Mouse (Mus musculus) monocyte, adult 5-6 weeks (primary cell): ENCODE results near the gene March7. TPM values are rescaled to one million over a fixed set of nuclear protein-coding genes. Genes with fewer than 3 reads are reported as not detected.

Experiments
- ATAC-seq: fragments of 153-309, 156-312 bp; replicated peaks from 2 replicates; pipeline ENCODE4 v1.8.0; 2017; ENCODE audit warnings: mild to moderate bottlenecking; ENCODE audit not compliant: low TSS enrichment, insufficient number of reproducible peaks, severe bottlenecking, poor library complexity, low FRiP score
- total RNA-seq: library from RNA; stranded (forward); fragments of 200-1000, 200-491, 200-594 nt; gene quantifications from 3 replicates; pipeline ENCODE4 v1.2.3, GENCODE M21; 2017

March7 gene
- total RNA-seq, 1 experiment from 2014 or later, result 306 TPM

DNA sequence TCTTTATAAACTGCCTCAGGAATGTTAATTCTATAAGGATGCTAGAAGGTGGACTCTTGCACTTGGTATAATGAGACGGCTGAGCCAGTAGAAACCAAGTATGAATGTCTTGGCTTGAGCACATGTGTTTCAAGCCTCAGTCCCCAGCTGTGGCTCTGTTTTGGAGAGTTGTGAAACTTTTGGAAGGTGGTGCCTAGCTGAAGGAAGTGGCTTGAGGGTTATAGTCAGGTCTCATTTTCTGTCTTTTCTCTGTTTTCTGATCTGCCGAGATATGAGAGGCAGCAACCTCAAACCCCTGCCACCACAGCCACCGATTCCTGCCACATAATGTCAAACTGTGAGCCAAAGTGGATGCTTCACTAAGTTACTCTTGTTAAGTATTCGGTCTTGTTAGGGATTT lies 68.9 kb downstream of the March7 start:
- no peak for ATAC-seq

DNA sequence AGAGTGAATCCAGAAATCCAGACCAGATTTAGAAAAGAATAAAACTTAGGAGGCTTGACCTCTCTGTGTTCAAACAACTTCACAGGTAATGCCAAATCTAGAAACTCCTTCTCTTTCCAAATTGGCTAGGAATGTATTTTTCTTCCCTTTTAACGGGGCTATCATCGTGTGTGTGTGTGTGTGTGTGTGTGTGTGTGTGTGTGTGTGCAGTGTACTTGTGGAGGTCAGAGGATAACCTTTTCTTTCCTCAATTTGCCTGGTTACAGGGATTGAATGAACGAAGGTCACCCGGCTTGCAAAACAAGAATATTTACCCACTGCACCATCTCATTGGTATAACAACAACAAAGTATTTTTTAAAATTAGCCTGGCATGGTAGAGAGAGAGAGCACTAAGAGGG lies 72.9 kb downstream of the March7 start:
- no peak for ATAC-seq

DNA sequence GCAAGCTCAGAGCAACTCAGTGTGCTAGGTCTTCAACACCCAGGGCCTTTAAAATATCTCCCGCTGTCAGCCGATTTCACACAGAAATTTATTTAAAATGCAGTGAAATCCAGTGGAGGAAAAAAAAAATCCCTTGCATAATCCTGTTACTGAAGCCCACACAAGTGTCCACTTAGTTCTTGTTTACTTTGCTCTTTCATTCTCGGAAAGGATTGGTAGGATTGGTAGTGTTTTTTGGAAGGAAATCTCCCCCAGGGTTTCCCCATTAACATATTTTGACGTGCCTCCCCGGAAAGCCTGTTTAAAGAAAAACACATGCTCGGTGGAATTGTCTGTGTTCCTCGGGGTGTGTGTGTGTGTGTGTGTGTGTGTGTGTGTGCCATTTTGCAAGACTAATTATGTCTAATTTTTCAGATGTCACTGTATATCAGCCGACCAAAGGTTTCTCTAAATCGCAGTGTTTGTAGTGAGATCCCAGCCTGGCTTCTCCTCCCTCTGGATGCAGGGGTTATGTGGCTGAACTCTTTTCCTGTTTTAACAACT lies 73.6 kb downstream of the March7 start:
- ATAC-seq, result no peak

DNA sequence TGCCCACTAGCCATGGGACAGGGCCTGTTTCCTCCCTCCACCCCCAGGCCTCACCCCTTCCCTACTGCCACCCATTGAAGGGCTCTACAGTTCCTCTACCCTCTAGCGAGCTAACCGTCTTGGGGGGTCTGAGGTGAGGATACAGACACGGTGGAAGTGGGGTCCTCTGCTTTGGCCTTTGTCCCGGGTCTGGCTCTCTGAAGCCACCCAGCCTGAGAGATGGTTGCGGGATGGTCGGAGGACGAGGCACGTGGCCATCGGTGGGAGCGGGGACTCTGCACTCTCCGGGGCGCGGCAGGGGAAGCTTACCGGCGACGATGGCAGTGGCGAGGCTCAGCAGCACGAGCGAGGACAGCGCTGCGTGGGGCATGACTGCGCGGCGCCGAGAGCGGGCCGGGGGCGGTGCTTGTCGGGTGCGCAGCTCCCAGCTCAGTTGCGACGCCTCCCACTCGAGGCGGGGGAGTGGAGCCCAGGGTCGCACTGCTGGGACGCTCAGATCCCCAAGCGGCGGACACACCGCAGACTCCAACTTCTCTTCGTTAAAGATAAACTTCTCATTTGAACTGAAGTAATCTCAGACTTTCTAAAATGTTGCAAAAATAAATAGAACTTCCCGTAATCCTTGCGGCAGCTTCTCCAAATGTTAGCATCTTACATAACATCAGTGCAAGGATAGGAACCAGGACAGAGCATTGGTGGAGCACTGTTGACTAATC lies 74.2 kb downstream of the March7 start:
- peak; percentile 41 for ATAC-seq

DNA sequence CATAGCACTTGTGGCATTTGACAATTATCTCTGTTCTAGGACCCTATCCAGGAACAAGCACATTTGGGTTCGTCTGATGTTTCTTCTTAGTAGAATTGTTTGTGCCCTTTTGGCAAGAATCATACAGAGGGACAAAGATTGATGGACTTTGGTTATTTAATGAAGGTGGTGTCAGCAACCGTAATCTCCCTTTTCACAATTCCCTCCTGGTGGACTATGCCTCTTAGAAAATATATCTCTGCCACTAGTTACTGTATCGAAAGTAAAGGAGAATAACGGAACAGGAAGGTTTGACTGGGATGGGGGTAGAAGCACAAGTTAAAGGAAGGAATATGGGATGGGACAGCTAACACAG lies 74.8 kb downstream of the March7 start, which contains the start of gene Cd302:
TSS of gene Cd302 (minus strand) at position 22 of the 355 bp plus-strand sequence.
- no peak for ATAC-seq

DNA sequence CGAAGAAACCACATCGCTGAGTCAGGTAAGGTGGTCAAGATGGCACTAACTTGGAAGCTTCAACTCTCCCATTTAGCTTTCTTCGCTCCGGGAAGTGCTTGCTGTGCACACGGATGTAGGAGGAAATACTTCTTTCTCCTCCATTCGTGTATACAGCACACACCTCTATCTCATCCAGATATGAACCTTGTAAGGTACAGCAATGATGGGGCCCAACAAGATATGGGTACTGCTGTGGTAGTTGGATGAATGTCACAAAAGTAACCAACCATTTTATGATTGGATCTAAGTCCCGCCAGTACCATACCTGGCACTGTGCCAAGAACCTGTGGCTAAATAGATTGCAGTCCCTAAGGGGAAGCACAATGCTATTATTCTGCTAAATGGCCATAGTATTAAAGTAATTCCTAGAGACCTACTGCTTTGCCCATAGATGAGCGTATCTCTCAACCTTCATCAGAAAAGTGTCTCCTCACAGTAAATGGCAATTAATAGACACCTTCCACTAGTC lies 75.5 kb downstream of the March7 start:
- no peak for ATAC-seq

DNA sequence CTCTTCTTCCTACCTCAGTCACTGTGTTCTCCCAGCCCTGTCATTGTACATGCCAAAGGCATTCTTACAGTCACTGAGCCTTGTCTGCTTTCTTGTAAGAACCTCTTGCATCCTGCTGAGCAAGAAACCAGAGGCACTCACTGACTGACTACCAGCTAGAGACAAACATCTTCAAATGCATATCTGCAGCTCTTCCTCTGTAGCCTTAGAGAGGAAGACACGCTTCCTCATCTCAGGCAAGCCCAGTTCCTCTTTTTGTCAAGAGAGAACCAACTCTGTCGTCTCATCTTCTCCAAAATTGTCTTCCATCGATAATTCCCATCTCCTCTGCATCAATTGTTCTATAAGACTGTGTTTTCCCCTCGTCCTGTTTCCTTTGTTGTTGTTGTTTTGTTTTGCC lies 78.9 kb downstream of the March7 start:
- ATAC-seq, result peak; percentile 86

DNA sequence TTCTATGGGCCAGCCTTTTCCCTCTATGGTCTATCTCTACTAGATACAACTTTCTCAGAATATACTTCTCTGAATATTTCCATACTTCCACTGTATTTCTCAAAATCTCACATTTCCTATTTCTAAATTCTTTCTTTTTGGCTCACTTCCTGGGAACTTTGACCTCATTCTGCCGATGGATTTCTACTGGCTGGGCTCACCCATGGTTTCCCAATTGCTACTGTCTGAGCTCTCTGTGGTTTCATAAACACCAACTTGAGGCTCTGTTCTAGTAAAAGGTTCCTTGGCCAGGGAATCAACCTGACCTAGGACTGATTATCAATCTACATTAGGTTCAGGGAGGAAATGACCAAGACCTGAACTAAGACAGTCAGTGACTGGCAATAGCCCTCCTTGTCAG lies 79.8 kb downstream of the March7 start:
- no peak for ATAC-seq

DNA sequence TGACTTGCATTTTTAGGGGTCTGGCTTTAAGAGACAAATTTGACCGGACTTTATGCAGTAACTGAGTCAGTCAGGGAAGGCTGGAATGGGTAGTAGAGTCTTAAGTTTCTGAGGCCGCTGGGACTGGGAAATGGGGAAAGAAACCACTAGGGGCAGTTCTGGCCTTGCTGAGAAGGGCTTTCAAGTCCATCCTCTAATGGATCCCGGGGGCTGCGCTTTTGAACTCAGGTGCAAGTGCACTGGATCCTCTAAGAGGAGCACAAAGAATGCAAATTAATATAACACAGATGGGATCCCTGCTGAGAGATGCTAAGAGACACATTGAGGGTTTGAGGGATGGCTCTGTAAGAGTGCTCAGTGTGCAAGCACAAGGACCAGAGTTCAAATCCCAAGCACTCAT lies 81.7 kb downstream of the March7 start:
- ATAC-seq, result no peak

DNA sequence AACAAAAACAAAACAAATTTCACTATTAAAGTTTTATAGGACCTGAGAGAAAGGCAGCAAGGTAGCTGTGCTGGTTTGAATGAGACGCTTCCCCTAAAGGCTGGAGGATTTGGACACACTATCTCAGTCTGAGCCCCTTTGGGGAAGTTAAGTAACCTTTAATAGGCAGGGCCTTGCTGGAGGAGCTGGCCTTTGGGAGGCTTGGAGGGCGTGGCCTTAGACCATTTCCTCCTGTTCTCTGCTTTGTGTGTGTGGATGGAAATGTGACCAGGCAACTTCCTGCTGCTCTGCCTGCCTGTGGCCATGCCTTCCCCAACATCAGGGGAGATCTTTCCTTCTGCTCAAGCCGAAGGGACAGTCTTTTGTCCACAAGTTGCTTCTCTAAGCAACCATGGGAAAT lies 88.6 kb downstream of the March7 start:
- ATAC-seq, result peak; percentile 100

DNA sequence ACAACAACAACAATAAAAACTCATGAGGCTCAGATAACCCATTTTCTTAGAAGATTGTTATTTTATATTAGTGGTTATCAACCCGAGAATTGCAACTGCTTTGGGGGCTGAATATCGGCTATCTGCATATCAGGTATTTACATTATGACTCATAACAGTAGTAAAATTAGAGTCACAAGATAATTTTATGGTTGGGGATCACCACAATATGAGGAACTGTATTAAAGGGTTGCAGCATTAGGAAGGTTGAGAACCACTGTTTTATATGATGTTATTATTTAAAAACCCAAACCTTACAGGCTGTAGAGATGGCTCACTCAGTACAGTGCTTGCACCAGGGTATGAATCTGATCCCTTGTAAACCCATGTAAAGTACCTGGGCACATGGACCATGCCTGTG lies 89.6 kb downstream of the March7 start:
- no peak for ATAC-seq

Other genes with a start within 250 kb of the March7 start
- 125 to 210 TPM (median 148 TPM) in 3 replicates for gene Baz2b, start within 50 bp of the March7 start, total RNA-seq
- gene Cd302, start 74.6 kb downstream of the March7 start, total RNA-seq, result 17.9 to 44.5 TPM (median 30.5 TPM) in 3 replicates
- gene Ly75, start 173.4 kb downstream of the March7 start, total RNA-seq, result 4.5 to 18.4 TPM (median 4.9 TPM) in 3 replicates